Mouse (Mus musculus): ENCODE results near the gene Zfp451. TPM values are rescaled to one million over a fixed set of nuclear protein-coding genes. Genes with fewer than 3 reads are reported as not detected.
A peak's percentile ranks its signal among the peaks of the same experiment; 100 is the strongest.
"Not testable (repeated sequence)": the region's sequence is repeated elsewhere in the genome, so short reads cannot be mapped to it uniquely, and the experiment has no call there.

Zfp451 gene
- polyA plus RNA-seq (2015; fragmentation: Nextera tagmentation; extraction: Ambion mirVana) = 20.8 and 21.7 TPM in 2 replicates

- ATAC-seq (ENCODE audit: insufficient read depth, low FRiP score) = peak; percentile 97
- H3K9ac ChIP-seq (ENCODE audit: low read length) = peak within 1 kb of the TSS; percentile 99
- H3K4me1 ChIP-seq (ENCODE audit: control insufficient read depth, insufficient read depth, low read length) = peaks cover 10% of the 10 kb centered on the region
- H3K4me2 ChIP-seq (ENCODE audit: low read depth, low read length) = peak within 1 kb of the TSS; percentile 60
- under 1% methylated on average over 83 of the region's 85 CpGs for WGBS
- H3K4me3 ChIP-seq (replicated peaks; ENCODE audit: low read length) = peak within 1 kb of the TSS; percentile 98
- H3K9me3 ChIP-seq (replicated peaks; ENCODE audit: control insufficient read depth, low read length) = no peaks in the 10 kb centered on the region
- peaks cover 12% of the 10 kb centered on the region for H3K36me3 ChIP-seq (ENCODE audit: control insufficient read depth, insufficient read depth, low read length)
- peak within 1 kb of the TSS; percentile 93 for H3K27ac ChIP-seq (ENCODE audit: low read length)
- H3K27me3 ChIP-seq (ENCODE audit: control insufficient read depth, insufficient read depth, low read length) = no peaks in the 10 kb centered on the region
Measured at GRCm38 (mm10) chr1:33813868-33814794, at the start of gene Zfp451. Gene Zfp451, minus strand, starts transcription at chr1:33814595.

GRCm38 (mm10) chr1:33846807-33847206, 32.4 kb upstream of the Zfp451 start:
- H3K9ac ChIP-seq (ENCODE audit: low read length) = no peak overlapping the region
- H3K4me3 ChIP-seq (replicated peaks; ENCODE audit: low read length) = no peak overlapping the region
- no peak overlapping the region for H3K27ac ChIP-seq (ENCODE audit: low read length)
- H3K36me3 ChIP-seq (ENCODE audit: control insufficient read depth, insufficient read depth, low read length) = no peaks in the 10 kb centered on the region
- no peaks in the 10 kb centered on the region for H3K9me3 ChIP-seq (replicated peaks; ENCODE audit: control insufficient read depth, low read length)
- no peak for ATAC-seq (ENCODE audit: insufficient read depth, low FRiP score)
- H3K4me1 ChIP-seq (ENCODE audit: control insufficient read depth, insufficient read depth, low read length) = no peaks in the 10 kb centered on the region
- no peak overlapping the region for H3K4me2 ChIP-seq (ENCODE audit: low read depth, low read length)
- H3K27me3 ChIP-seq (ENCODE audit: control insufficient read depth, insufficient read depth, low read length) = no peaks in the 10 kb centered on the region
- WGBS = 88% methylated on average over 2 of the region's 2 CpGs

GRCm38 (mm10) chr1:33843823-33844222, 29.4 kb upstream of the Zfp451 start:
- no peaks in the 10 kb centered on the region for H3K27me3 ChIP-seq (ENCODE audit: control insufficient read depth, insufficient read depth, low read length)
- no peak overlapping the region for H3K27ac ChIP-seq (ENCODE audit: low read length)
- no peak overlapping the region for H3K4me3 ChIP-seq (replicated peaks; ENCODE audit: low read length)
- H3K4me1 ChIP-seq (ENCODE audit: control insufficient read depth, insufficient read depth, low read length) = no peaks in the 10 kb centered on the region
- no peak overlapping the region for H3K9ac ChIP-seq (ENCODE audit: low read length)
- WGBS = 84% methylated on average over 6 of the region's 6 CpGs
- no peaks in the 10 kb centered on the region for H3K9me3 ChIP-seq (replicated peaks; ENCODE audit: control insufficient read depth, low read length)
- ATAC-seq (ENCODE audit: insufficient read depth, low FRiP score) = no peak
- H3K36me3 ChIP-seq (ENCODE audit: control insufficient read depth, insufficient read depth, low read length) = no peaks in the 10 kb centered on the region
- H3K4me2 ChIP-seq (ENCODE audit: low read depth, low read length) = no peak overlapping the region

GRCm38 (mm10) chr1:33838952-33839351, 24.6 kb upstream of the Zfp451 start:
- H3K9me3 ChIP-seq (replicated peaks; ENCODE audit: control insufficient read depth, low read length); ATAC-seq (ENCODE audit: insufficient read depth, low FRiP score); H3K27me3 ChIP-seq (ENCODE audit: control insufficient read depth, insufficient read depth, low read length); H3K4me1 ChIP-seq (ENCODE audit: control insufficient read depth, insufficient read depth, low read length); H3K27ac ChIP-seq (ENCODE audit: low read length); H3K4me2 ChIP-seq (ENCODE audit: low read depth, low read length); H3K4me3 ChIP-seq (replicated peaks; ENCODE audit: low read length); H3K9ac ChIP-seq (ENCODE audit: low read length); H3K36me3 ChIP-seq (ENCODE audit: control insufficient read depth, insufficient read depth, low read length): not testable (repeated sequence)
- WGBS = 96% methylated on average over 14 of the region's 14 CpGs

GRCm38 (mm10) chr1:33830586-33830985, 16.2 kb upstream of the Zfp451 start:
- Histone ChIP-seq H3K27me3 (ENCODE audit: control insufficient read depth, insufficient read depth, low read length) (no peaks in the 10 kb centered on the region), H3K4me3 (replicated peaks; ENCODE audit: low read length) (no peak overlapping the region), H3K4me2 (ENCODE audit: low read depth, low read length) (no peak overlapping the region), H3K36me3 (ENCODE audit: control insufficient read depth, insufficient read depth, low read length) (no peaks in the 10 kb centered on the region), H3K9ac (ENCODE audit: low read length) (no peak overlapping the region), H3K4me1 (ENCODE audit: control insufficient read depth, insufficient read depth, low read length) (no peaks in the 10 kb centered on the region), H3K9me3 (replicated peaks; ENCODE audit: control insufficient read depth, low read length) (peaks cover 4% of the 10 kb centered on the region; the same call in 1 of the 2 replicates), H3K27ac (ENCODE audit: low read length) (no peak overlapping the region)
- no peak for ATAC-seq (ENCODE audit: insufficient read depth, low FRiP score)
- 67% methylated on average over 4 of the region's 4 CpGs for WGBS

- WGBS = 74% methylated on average over 2 of the region's 2 CpGs
Measured at GRCm38 (mm10) chr1:33817931-33818330, 3.5 kb upstream of the Zfp451 start.

GRCm38 (mm10) chr1:33813495-33813867, 914 bp downstream of the Zfp451 start:
- no peaks in the 10 kb centered on the region for H3K27me3 ChIP-seq (ENCODE audit: control insufficient read depth, insufficient read depth, low read length)
- peak overlapping the region; percentile 93 for H3K27ac ChIP-seq (ENCODE audit: low read length)
- peak overlapping the region; percentile 98 for H3K4me3 ChIP-seq (replicated peaks; ENCODE audit: low read length)
- peak overlapping the region; percentile 60 for H3K4me2 ChIP-seq (ENCODE audit: low read depth, low read length)
- peak overlapping the region; percentile 99 for H3K9ac ChIP-seq (ENCODE audit: low read length)
- WGBS = 7% methylated on average over 11 of the region's 11 CpGs
- H3K9me3 ChIP-seq (replicated peaks; ENCODE audit: control insufficient read depth, low read length) = no peaks in the 10 kb centered on the region
- ATAC-seq (ENCODE audit: insufficient read depth, low FRiP score) = no peak
- peaks cover 10% of the 10 kb centered on the region for H3K4me1 ChIP-seq (ENCODE audit: control insufficient read depth, insufficient read depth, low read length)
- H3K36me3 ChIP-seq (ENCODE audit: control insufficient read depth, insufficient read depth, low read length) = peaks cover 16% of the 10 kb centered on the region

More at GRCm38 (mm10) chr1:33817931-33818330, 3.5 kb upstream of the Zfp451 start:
- Histone ChIP-seq H3K4me2 (ENCODE audit: low read depth, low read length) (no peak overlapping the region), H3K9me3 (replicated peaks; ENCODE audit: control insufficient read depth, low read length) (no peaks in the 10 kb centered on the region), H3K4me1 (ENCODE audit: control insufficient read depth, insufficient read depth, low read length) (peaks cover 7% of the 10 kb centered on the region; the same call in 1 of the 2 replicates), H3K27me3 (ENCODE audit: control insufficient read depth, insufficient read depth, low read length) (no peaks in the 10 kb centered on the region), H3K27ac (ENCODE audit: low read length) (no peak overlapping the region), H3K36me3 (ENCODE audit: control insufficient read depth, insufficient read depth, low read length) (no peaks in the 10 kb centered on the region), H3K4me3 (replicated peaks; ENCODE audit: low read length) (no peak overlapping the region), H3K9ac (ENCODE audit: low read length) (no peak overlapping the region)
- ATAC-seq (ENCODE audit: insufficient read depth, low FRiP score) = no peak

GRCm38 (mm10) chr1:33803323-33803722, 11.1 kb downstream of the Zfp451 start:
- no peak overlapping the region for H3K4me2 ChIP-seq (ENCODE audit: low read depth, low read length)
- H3K9ac ChIP-seq (ENCODE audit: low read length) = no peak overlapping the region
- ATAC-seq (ENCODE audit: insufficient read depth, low FRiP score) = no peak
- H3K9me3 ChIP-seq (replicated peaks; ENCODE audit: control insufficient read depth, low read length) = no peaks in the 10 kb centered on the region
- no peaks in the 10 kb centered on the region for H3K27me3 ChIP-seq (ENCODE audit: control insufficient read depth, insufficient read depth, low read length)
- H3K4me3 ChIP-seq (replicated peaks; ENCODE audit: low read length) = no peak overlapping the region
- peaks cover 40% of the 10 kb centered on the region for H3K36me3 ChIP-seq (ENCODE audit: control insufficient read depth, insufficient read depth, low read length)
- no peaks in the 10 kb centered on the region for H3K4me1 ChIP-seq (ENCODE audit: control insufficient read depth, insufficient read depth, low read length)
- no peak overlapping the region for H3K27ac ChIP-seq (ENCODE audit: low read length)
- WGBS = 92% methylated on average over 2 of the region's 2 CpGs

- H3K9ac ChIP-seq (ENCODE audit: low read length) = no peak overlapping the region
- 74% methylated on average over 3 of the region's 3 CpGs for WGBS
- H3K4me1 ChIP-seq (ENCODE audit: control insufficient read depth, insufficient read depth, low read length) = no peaks in the 10 kb centered on the region
- no peak for ATAC-seq (ENCODE audit: insufficient read depth, low FRiP score)
- peaks cover 32% of the 10 kb centered on the region for H3K36me3 ChIP-seq (ENCODE audit: control insufficient read depth, insufficient read depth, low read length)
- H3K9me3 ChIP-seq (replicated peaks; ENCODE audit: control insufficient read depth, low read length) = no peaks in the 10 kb centered on the region
- H3K27me3 ChIP-seq (ENCODE audit: control insufficient read depth, insufficient read depth, low read length) = no peaks in the 10 kb centered on the region
- H3K4me3 ChIP-seq (replicated peaks; ENCODE audit: low read length) = no peak overlapping the region
- H3K4me2 ChIP-seq (ENCODE audit: low read depth, low read length) = no peak overlapping the region
- H3K27ac ChIP-seq (ENCODE audit: low read length) = no peak overlapping the region
Measured at GRCm38 (mm10) chr1:33799620-33800019, 14.8 kb downstream of the Zfp451 start.

Data from stomach, embryonic 16.5 days (tissue).